Mouse (Mus musculus): ENCODE data around the gene Sohlh1. TPM values are rescaled to one million over a fixed set of nuclear protein-coding genes. Genes with fewer than 3 reads are reported as not detected.

The Sohlh1 gene
- polyA plus RNA-seq, 1 experiment from 2014 or later, result not detected

DNA sequence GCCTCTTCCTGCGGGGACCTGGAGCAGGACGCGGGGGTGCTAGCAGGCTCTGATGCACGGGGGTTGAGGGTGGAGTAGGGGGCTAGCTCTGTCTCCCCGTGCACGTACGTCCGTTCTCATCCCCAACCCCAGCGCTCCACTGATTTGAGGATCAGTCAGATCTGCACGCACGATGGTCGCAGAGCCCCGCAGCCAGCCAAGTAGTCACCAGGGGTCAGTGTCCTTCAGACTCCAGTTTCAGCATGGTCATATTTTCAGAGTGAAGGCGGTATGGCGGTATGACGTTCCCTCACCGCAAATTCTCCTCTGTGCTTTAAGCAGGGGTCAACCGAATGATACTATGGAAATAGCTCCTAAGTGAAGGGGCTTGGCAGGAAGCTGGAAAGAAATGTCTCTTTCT, 17.2 kb upstream of the Sohlh1 start:
- Histone ChIP-seq H3K36me3 (no peaks in the 10 kb centered on the region), H3K27me3 (peaks cover 29% of the 10 kb centered on the region), H3K9ac (no peak overlapping the region), H3K27ac (no peak overlapping the region), H3K4me3 (peak overlapping the region; percentile 44), H3K9me3 (no peaks in the 10 kb centered on the region), H3K4me2 (peak overlapping the region; percentile 95), H3K4me1 (peaks cover 16% of the 10 kb centered on the region)
- no peak for ATAC-seq (ENCODE audit: borderline replicate concordance, extremely low read depth, low FRiP score, low TSS enrichment)
- 6% methylated on average over 18 of the region's 18 CpGs for WGBS

DNA sequence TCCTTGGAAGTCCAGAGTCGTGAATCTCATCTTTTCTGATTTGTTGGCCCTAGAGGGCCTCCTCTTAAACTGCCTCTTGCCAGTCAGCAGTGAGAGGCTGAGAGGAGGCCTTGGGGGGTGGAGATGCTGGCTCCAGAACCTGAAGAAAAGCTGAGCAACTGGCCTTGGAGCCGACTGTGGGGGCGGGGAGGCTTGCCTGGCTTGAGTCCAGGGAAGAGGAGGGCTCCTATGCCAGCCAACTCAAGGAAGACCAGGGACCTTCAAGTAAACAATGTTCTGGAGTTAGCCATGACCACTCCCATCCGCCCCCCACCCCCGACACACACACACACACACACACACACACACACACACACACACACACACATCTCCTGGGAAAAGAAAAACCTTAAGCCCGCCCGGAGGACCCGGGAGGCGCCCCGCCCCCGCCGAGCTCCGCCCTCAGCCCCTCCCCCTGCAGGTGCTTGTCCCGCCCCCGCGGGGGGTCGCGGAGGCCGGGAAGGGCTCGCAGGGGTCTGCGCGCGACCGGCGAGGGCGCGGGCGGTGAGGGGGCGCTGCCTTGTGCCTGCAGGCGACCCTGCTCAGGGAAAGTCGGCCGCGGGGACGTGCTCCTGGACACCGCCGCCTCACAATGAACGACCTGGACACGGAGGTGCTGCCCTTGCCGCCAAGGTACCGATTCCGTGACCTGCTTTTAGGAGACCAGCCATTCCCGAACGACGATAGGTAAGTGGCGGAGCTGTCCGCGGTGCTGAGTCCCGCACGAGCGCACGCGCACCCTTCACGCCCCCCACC, 16.5 kb upstream of the Sohlh1 start, which contains the start of gene Kcnt1:
Gene Kcnt1, plus strand, starts transcription at position 398 of the 795 bp plus-strand sequence.
- Histone ChIP-seq H3K4me2 (peak within 1 kb of the TSS; percentile 95), H3K27me3 (peaks cover 29% of the 10 kb centered on the region), H3K4me1 (peaks cover 16% of the 10 kb centered on the region), H3K9ac (no peak within 1 kb of the TSS), H3K4me3 (peak within 1 kb of the TSS; percentile 44), H3K36me3 (no peaks in the 10 kb centered on the region), H3K9me3 (no peaks in the 10 kb centered on the region), H3K27ac (no peak within 1 kb of the TSS)
- peak; percentile 32; the same call in 1 of the 2 replicates for ATAC-seq (ENCODE audit: borderline replicate concordance, extremely low read depth, low FRiP score, low TSS enrichment)
- under 1% methylated on average over 34 of the region's 53 CpGs for WGBS

- H3K4me3 ChIP-seq, result no peak overlapping the region
- 53% methylated on average over 5 of the region's 5 CpGs for WGBS
- no peaks in the 10 kb centered on the region for H3K36me3 ChIP-seq
- ATAC-seq (ENCODE audit: borderline replicate concordance, extremely low read depth, low FRiP score, low TSS enrichment), result no peak
- H3K27ac ChIP-seq, result no peak overlapping the region
- no peaks in the 10 kb centered on the region for H3K9me3 ChIP-seq
- no peak overlapping the region for H3K9ac ChIP-seq
- peaks cover 16% of the 10 kb centered on the region for H3K4me1 ChIP-seq
- peaks cover 29% of the 10 kb centered on the region for H3K27me3 ChIP-seq
- H3K4me2 ChIP-seq, result peak overlapping the region; percentile 95
Measured at GRCm38 (mm10) chr2:25862696-25863270, 15.7 kb upstream of the Sohlh1 start.

DNA sequence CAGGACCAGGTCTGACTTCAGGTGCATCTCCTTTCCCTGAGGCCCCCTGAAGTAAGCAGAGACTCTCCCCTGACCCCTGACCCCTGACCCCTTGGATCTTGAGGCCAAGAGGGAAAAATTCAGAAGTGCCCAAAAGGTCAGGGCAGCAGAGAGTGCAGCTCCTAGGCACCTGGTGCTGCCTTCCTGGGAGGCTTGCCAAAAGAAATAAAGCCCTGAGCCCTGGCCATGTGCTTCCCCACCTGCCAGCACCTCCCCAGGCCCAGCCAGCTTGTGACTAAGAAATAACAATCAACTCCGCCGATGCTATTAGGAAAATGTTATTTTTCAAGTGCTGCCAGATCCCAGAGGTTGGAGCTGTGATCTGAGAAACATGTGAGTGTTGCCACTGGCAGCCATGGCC, 15.0 kb upstream of the Sohlh1 start:
- no peak overlapping the region for H3K9ac ChIP-seq
- no peaks in the 10 kb centered on the region for H3K9me3 ChIP-seq
- peaks cover 16% of the 10 kb centered on the region for H3K4me1 ChIP-seq
- no peak overlapping the region for H3K27ac ChIP-seq
- peaks cover 29% of the 10 kb centered on the region for H3K27me3 ChIP-seq
- no peak overlapping the region for H3K4me2 ChIP-seq
- WGBS, result 47% methylated on average over 2 of the region's 2 CpGs
- H3K4me3 ChIP-seq, result no peak overlapping the region
- no peaks in the 10 kb centered on the region for H3K36me3 ChIP-seq
- no peak for ATAC-seq (ENCODE audit: borderline replicate concordance, extremely low read depth, low FRiP score, low TSS enrichment)

GRCm38 (mm10) chr2:25859891-25860290, 12.8 kb upstream of the Sohlh1 start:
- peaks cover 16% of the 10 kb centered on the region for H3K4me1 ChIP-seq
- no peaks in the 10 kb centered on the region for H3K9me3 ChIP-seq
- H3K4me3 ChIP-seq, result no peak overlapping the region
- no peak overlapping the region for H3K27ac ChIP-seq
- no peak overlapping the region for H3K4me2 ChIP-seq
- peaks cover 23% of the 10 kb centered on the region for H3K27me3 ChIP-seq
- ATAC-seq (ENCODE audit: borderline replicate concordance, extremely low read depth, low FRiP score, low TSS enrichment), result no peak
- no peaks in the 10 kb centered on the region for H3K36me3 ChIP-seq
- 68% methylated on average over 3 of the region's 3 CpGs for WGBS
- H3K9ac ChIP-seq, result no peak overlapping the region

- no peak for ATAC-seq (ENCODE audit: borderline replicate concordance, extremely low read depth, low FRiP score, low TSS enrichment)
- 64% methylated on average over 5 of the region's 5 CpGs for WGBS
- no peaks in the 10 kb centered on the region for H3K27me3 ChIP-seq
- H3K9me3 ChIP-seq, result no peaks in the 10 kb centered on the region
- no peak overlapping the region for H3K9ac ChIP-seq
- H3K4me2 ChIP-seq, result no peak overlapping the region
- no peak overlapping the region for H3K4me3 ChIP-seq
- no peak overlapping the region for H3K27ac ChIP-seq
- H3K4me1 ChIP-seq, result peaks cover 5% of the 10 kb centered on the region; the same call in 1 of the 2 replicates
- H3K36me3 ChIP-seq, result no peaks in the 10 kb centered on the region
Measured at GRCm38 (mm10) chr2:25853998-25854397, 7.0 kb upstream of the Sohlh1 start.

GRCm38 (mm10) chr2:25852626-25853025, 5.6 kb upstream of the Sohlh1 start:
- H3K27me3 ChIP-seq, result no peaks in the 10 kb centered on the region
- ATAC-seq (ENCODE audit: borderline replicate concordance, extremely low read depth, low FRiP score, low TSS enrichment), result peak; percentile 53; the same call in 1 of the 2 replicates
- WGBS, result 15% methylated on average over 3 of the region's 3 CpGs

GRCm38 (mm10) chr2:25850330-25850729, 3.3 kb upstream of the Sohlh1 start:
- Histone ChIP-seq H3K4me3 (no peak overlapping the region), H3K4me2 (no peak overlapping the region), H3K4me1 (peaks cover 5% of the 10 kb centered on the region; the same call in 1 of the 2 replicates), H3K27ac (no peak overlapping the region), H3K9ac (no peak overlapping the region), H3K36me3 (no peaks in the 10 kb centered on the region), H3K27me3 (no peaks in the 10 kb centered on the region), H3K9me3 (no peaks in the 10 kb centered on the region)
- no peak for ATAC-seq (ENCODE audit: borderline replicate concordance, extremely low read depth, low FRiP score, low TSS enrichment)
- 15% methylated on average over 4 of the region's 4 CpGs for WGBS

More at GRCm38 (mm10) chr2:25852626-25853025, 5.6 kb upstream of the Sohlh1 start:
- Histone ChIP-seq H3K36me3 (no peaks in the 10 kb centered on the region), H3K9me3 (no peaks in the 10 kb centered on the region), H3K9ac (no peak overlapping the region), H3K4me2 (no peak overlapping the region), H3K4me1 (peaks cover 5% of the 10 kb centered on the region; the same call in 1 of the 2 replicates), H3K27ac (no peak overlapping the region), H3K4me3 (no peak overlapping the region)

GRCm38 (mm10) chr2:25846516-25846915, 532 bp downstream of the Sohlh1 start:
- H3K4me3 ChIP-seq, result no peak overlapping the region
- no peaks in the 10 kb centered on the region for H3K27me3 ChIP-seq
- H3K27ac ChIP-seq, result no peak overlapping the region
- no peak for ATAC-seq (ENCODE audit: borderline replicate concordance, extremely low read depth, low FRiP score, low TSS enrichment)
- no peak overlapping the region for H3K9ac ChIP-seq
- no peaks in the 10 kb centered on the region for H3K4me1 ChIP-seq
- 80% methylated on average over 8 of the region's 8 CpGs for WGBS
- no peaks in the 10 kb centered on the region for H3K36me3 ChIP-seq
- H3K4me2 ChIP-seq, result no peak overlapping the region
- no peaks in the 10 kb centered on the region for H3K9me3 ChIP-seq

DNA sequence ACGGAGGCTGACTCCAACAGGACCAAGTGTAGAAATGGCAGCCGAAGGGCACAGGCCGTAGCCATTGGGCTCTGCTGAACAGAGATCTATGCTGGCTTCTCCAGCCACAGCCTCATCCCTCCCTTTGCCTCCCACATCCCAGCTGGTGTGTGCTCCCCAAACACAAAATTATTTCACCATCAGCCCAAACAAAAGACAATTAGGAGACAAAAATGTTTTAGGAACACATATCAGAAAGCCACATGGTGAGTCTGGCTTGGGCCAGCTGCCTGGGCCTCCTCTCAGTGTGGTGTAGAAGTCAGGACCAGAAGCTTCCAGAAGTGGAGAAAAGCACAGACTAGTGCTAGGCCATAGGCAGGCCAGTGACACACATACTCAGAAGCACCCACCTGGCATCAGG, 3.0 kb downstream of the Sohlh1 start:
- WGBS, result 82% methylated on average over 3 of the region's 3 CpGs
- H3K36me3 ChIP-seq, result no peaks in the 10 kb centered on the region
- no peak overlapping the region for H3K27ac ChIP-seq
- H3K4me3 ChIP-seq, result no peak overlapping the region
- no peak for ATAC-seq (ENCODE audit: borderline replicate concordance, extremely low read depth, low FRiP score, low TSS enrichment)
- H3K9ac ChIP-seq, result no peak overlapping the region
- no peaks in the 10 kb centered on the region for H3K4me1 ChIP-seq
- no peaks in the 10 kb centered on the region for H3K9me3 ChIP-seq
- H3K27me3 ChIP-seq, result no peaks in the 10 kb centered on the region
- H3K4me2 ChIP-seq, result no peak overlapping the region

DNA sequence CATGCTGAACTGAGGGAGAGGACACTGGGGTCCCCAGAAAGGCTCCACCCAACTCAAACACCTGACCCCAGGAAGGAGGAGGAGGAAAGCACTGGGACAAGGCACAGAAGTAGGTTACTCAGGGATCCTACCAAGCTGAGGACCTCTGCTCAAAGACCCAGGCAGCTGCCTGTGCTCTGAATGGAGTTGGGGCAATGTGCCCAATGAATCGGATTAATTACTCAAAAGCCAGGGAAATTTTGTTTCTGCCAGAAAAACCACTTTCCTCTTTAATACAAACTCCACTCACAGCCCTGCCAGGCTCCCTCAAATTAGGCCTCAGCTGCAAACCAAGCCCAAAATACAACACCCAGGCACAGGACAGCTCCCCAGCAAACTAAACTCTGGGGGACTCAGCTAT, 4.3 kb downstream of the Sohlh1 start:
- Histone ChIP-seq H3K27me3 (no peaks in the 10 kb centered on the region), H3K9me3 (no peaks in the 10 kb centered on the region), H3K4me2 (no peak overlapping the region), H3K9ac (no peak overlapping the region), H3K4me3 (no peak overlapping the region), H3K36me3 (no peaks in the 10 kb centered on the region), H3K4me1 (no peaks in the 10 kb centered on the region), H3K27ac (no peak overlapping the region)
- ATAC-seq (ENCODE audit: borderline replicate concordance, extremely low read depth, low FRiP score, low TSS enrichment), result no peak
- 62% methylated on average over 1 of the region's 1 CpGs for WGBS

DNA sequence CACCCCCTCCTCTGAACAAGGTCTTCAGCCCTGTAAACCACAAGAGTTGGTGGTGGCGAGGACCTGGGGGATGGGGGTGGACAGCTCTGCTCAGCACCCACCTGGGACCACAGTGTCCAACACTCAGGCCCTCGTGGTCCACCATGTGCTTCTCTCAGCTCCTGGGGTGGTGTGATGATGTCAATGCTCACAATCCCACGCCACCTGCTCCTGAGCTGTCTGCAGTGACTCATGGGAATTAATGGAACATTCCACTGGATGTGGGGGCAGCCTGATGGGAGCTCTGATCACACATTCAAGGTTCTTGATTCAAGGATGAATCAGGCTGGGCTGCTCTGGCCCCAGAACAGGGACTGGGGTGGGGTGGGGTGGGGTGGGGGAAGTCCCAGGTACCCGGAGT, 4.9 kb downstream of the Sohlh1 start:
- 39% methylated on average over 4 of the region's 4 CpGs for WGBS
- no peak for ATAC-seq (ENCODE audit: borderline replicate concordance, extremely low read depth, low FRiP score, low TSS enrichment)
- no peaks in the 10 kb centered on the region for H3K27me3 ChIP-seq
- H3K4me1 ChIP-seq, result no peaks in the 10 kb centered on the region
- H3K4me2 ChIP-seq, result no peak overlapping the region
- no peak overlapping the region for H3K4me3 ChIP-seq
- H3K36me3 ChIP-seq, result no peaks in the 10 kb centered on the region
- no peaks in the 10 kb centered on the region for H3K9me3 ChIP-seq
- H3K9ac ChIP-seq, result no peak overlapping the region
- H3K27ac ChIP-seq, result no peak overlapping the region
